Mouse (Mus musculus) neural tube, embryonic 10.5 days (tissue): Measurements from ENCODE around the gene D130043K22Rik.

Experiments used
- DNase-seq: peaks from one replicate; pipeline ENCODE4 v3.0.0-alpha.2; 2017; ENCODE audit warnings: low spot score; ENCODE audit errors: extremely low spot score

The D130043K22Rik gene

DNA sequence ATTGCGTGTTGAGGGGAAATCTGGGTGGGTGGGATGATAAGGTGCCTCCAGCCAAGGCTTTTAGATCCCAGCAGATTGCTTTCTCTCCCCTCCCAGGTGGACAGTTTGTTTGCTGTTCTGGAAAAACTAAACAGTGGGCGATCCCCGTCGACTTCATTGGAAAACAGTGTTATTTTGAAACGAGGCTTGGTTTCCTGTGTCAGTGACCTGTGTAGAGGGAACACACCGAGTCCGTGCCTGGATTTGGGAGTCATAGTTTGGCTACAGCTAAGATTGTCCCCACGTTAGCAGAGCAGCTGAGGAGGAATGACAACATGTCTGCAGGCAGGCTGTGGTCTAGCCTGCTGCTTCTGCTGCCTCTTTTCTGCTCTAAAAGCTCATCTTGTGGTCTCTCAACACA is 98.4 kb downstream of the D130043K22Rik start:
- no peak for DNase-seq

DNA sequence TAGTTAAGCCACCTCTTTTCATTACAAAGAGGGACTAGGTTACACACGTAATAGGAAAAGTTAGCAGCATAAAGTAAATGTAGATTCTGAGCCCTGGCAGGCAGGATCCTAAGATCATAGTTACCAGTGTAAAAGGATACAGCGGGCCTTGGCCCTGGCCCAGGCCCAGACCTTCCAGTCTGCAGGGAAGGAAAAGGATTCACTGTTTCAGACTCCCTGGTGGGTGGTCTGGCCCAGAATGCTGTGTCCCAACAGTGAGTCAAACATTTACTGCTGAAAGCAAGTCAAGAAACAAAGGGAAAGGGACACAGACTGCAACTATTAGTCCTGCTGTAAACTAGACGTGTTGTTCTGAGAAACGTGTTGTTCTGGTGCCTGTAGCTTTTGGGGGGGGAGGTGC is 100.6 kb downstream of the D130043K22Rik start:
- no peak for DNase-seq

DNA sequence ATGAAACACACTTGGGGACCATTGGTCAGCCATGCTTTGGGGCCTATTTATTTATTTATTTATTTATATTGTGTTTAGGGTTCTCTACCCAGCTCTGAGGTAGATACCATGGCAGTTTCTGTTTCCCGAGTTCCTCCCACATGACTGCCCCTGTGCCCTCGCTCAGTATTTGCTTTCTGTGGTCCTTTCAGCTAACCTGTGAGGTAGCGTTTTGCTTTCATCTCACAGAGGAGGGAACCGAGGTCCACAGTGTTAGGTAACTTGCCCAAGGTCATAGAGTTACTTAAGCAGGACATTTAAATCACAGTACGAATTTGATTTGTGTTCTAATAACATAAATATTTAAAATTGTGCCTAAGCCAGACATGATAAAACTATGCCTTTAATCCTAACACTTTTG is 102.2 kb downstream of the D130043K22Rik start:
- DNase-seq, result no peak

GRCm38 (mm10) chr13:24948870-24949269 is 103.9 kb downstream of the D130043K22Rik start:
- no peak for DNase-seq
